Mouse (Mus musculus) spleen, adult 2 months (tissue): ENCODE measurements around the gene Epb41l4b.

Source experiments
- CTCF ChIP-seq: fragments of 200-500 bp; IDR thresholded peaks from 2 replicates; pipeline ENCODE4 v1.5.1; 2011; ENCODE audit warnings: mild to moderate bottlenecking, inconsistent platforms; ENCODE audit not compliant: insufficient read depth, insufficient read length, insufficient replicate concordance; ENCODE audit errors: extremely low read depth
- POLR2A ChIP-seq: fragments of 200-500 bp; IDR thresholded peaks from 2 replicates; pipeline ENCODE4 v1.6.1; 2011; ENCODE audit warnings: low read depth, low read length, inconsistent platforms

- no peak for TF ChIP-seq CTCF
- TF ChIP-seq POLR2A = no peak
Measured at GRCm38 (mm10) chr4:57066936-57067335, 76.3 kb downstream of the Epb41l4b start.
